Mouse (Mus musculus): ENCODE measurements around the gene Fxyd3. TPM values are rescaled to one million over a fixed set of nuclear protein-coding genes. Genes with fewer than 3 reads are reported as not detected.

Gene Fxyd3
- total RNA-seq (2014; rRNA removed) (3.7 TPM in 1 of 2 replicates, not detected in the other), polyA plus RNA-seq (2015; fragmentation: Nextera tagmentation; extraction: Ambion mirVana) (0.47 TPM in 1 of 2 replicates, not detected in the other)

DNA sequence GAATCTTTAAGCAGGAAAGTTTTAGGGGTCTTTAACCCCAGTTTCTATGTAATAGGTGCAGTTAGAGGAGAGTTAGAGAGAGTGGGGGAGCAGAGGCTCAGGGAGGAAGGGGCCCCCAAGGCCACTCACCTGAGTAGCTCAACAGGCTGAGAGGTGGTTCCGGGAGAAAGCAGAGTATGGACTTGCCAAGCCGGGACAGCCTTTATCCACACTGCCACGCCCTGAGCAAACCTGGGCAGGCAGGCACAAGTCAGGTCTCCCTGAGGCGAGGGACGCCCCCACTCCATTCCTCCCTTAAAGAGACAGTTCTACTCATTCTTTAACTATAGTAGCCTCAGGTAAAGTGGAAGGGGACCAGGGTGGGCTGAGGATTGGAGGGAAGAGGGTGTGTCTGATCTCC lies at the start of gene Fxyd3:
Gene Fxyd3, minus strand, starts transcription at position 213 of the 400 bp plus-strand sequence.
- no peaks in the 10 kb centered on the region for H3K4me1 ChIP-seq (ENCODE audit: insufficient read depth, low read length)
- ATAC-seq (ENCODE audit: low FRiP score) (no peak), DNase-seq (ENCODE audit: low spot score) (no peak)
- H3K4me2 ChIP-seq (ENCODE audit: low read depth, low read length, poor library complexity, severe bottlenecking): no peak within 1 kb of the TSS
- no peak within 1 kb of the TSS for H3K27ac ChIP-seq (ENCODE audit: low read depth, low read length)
- no peaks in the 10 kb centered on the region for H3K36me3 ChIP-seq (ENCODE audit: insufficient read depth, low read length)
- no peaks in the 10 kb centered on the region for H3K27me3 ChIP-seq (ENCODE audit: insufficient read depth, low read length)
- TF ChIP-seq CTCF (IDR thresholded peaks at IDR 0.05): no peak
- no peak within 1 kb of the TSS for H3K9ac ChIP-seq (replicated peaks; ENCODE audit: low read length, poor library complexity, severe bottlenecking)
- WGBS: 62% methylated on average over 5 of the region's 5 CpGs
- no peak within 1 kb of the TSS for H3K4me3 ChIP-seq (ENCODE audit: low read depth, low read length)
- no peaks in the 10 kb centered on the region for H3K9me3 ChIP-seq (ENCODE audit: low read length)

- Histone ChIP-seq H3K4me1 (ENCODE audit: insufficient read depth, low read length) (peaks cover 3% of the 10 kb centered on the region; the same call in 1 of the 2 replicates), H3K4me3 (ENCODE audit: low read depth, low read length) (no peak overlapping the region), H3K9ac (replicated peaks; ENCODE audit: low read length, poor library complexity, severe bottlenecking) (no peak overlapping the region), H3K4me2 (ENCODE audit: low read depth, low read length, poor library complexity, severe bottlenecking) (no peak overlapping the region; the same call in 1 of the 2 replicates), H3K27me3 (ENCODE audit: insufficient read depth, low read length) (peaks cover 15% of the 10 kb centered on the region), H3K27ac (ENCODE audit: low read depth, low read length) (no peak overlapping the region), H3K9me3 (ENCODE audit: low read length) (no peaks in the 10 kb centered on the region), H3K36me3 (ENCODE audit: insufficient read depth, low read length) (peaks cover 18% of the 10 kb centered on the region)
- no peak for DNase-seq (ENCODE audit: low spot score)
- ATAC-seq (ENCODE audit: low FRiP score): no peak
- no peak for TF ChIP-seq CTCF (IDR thresholded peaks at IDR 0.05)
- WGBS: 85% methylated on average over 13 of the region's 13 CpGs
These were observed 48.6 kb upstream of the Fxyd3 start for GRCm38 (mm10) chr7:31125116-31125515.

GRCm38 (mm10) chr7:31124381-31124780 lies 47.9 kb upstream of the Fxyd3 start:
- H3K36me3 ChIP-seq (ENCODE audit: insufficient read depth, low read length): peaks cover 12% of the 10 kb centered on the region
- WGBS: 85% methylated on average over 5 of the region's 5 CpGs
- TF ChIP-seq CTCF (IDR thresholded peaks at IDR 0.05): no peak
- peaks cover 3% of the 10 kb centered on the region; the same call in 1 of the 2 replicates for H3K4me1 ChIP-seq (ENCODE audit: insufficient read depth, low read length)
- H3K27ac ChIP-seq (ENCODE audit: low read depth, low read length): no peak overlapping the region
- ATAC-seq (ENCODE audit: low FRiP score) (no peak), DNase-seq (ENCODE audit: low spot score) (no peak)
- no peak overlapping the region for H3K4me3 ChIP-seq (ENCODE audit: low read depth, low read length)
- H3K9me3 ChIP-seq (ENCODE audit: low read length): no peaks in the 10 kb centered on the region
- H3K4me2 ChIP-seq (ENCODE audit: low read depth, low read length, poor library complexity, severe bottlenecking): no peak overlapping the region
- H3K9ac ChIP-seq (replicated peaks; ENCODE audit: low read length, poor library complexity, severe bottlenecking): no peak overlapping the region
- peaks cover 15% of the 10 kb centered on the region for H3K27me3 ChIP-seq (ENCODE audit: insufficient read depth, low read length)

DNA sequence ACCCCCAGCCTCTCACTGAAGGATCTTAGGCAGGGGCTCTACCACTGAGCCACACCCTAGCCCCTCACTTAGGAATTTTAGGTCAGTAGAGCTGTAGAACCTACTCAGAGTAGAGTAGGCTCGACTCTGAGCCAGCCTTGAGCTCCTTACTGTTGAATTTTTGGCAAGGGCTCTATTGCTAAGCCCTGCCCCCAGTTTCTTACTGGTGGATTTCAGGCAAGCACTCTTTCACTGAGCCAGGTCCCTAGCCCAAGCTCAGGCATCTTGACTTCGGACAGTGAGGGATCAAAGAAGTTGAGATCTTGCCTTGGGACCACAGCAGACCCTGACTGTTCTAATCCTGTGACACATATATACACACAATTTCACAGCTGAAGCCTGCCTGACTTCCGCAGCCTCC lies 47.2 kb upstream of the Fxyd3 start:
- H3K27ac ChIP-seq (ENCODE audit: low read depth, low read length): no peak overlapping the region
- no peak for DNase-seq (ENCODE audit: low spot score)
- ATAC-seq (ENCODE audit: low FRiP score): no peak
- H3K9me3 ChIP-seq (ENCODE audit: low read length): no peaks in the 10 kb centered on the region
- H3K4me3 ChIP-seq (ENCODE audit: low read depth, low read length): no peak overlapping the region
- no peak overlapping the region for H3K4me2 ChIP-seq (ENCODE audit: low read depth, low read length, poor library complexity, severe bottlenecking)
- H3K27me3 ChIP-seq (ENCODE audit: insufficient read depth, low read length): peaks cover 15% of the 10 kb centered on the region
- TF ChIP-seq CTCF (IDR thresholded peaks at IDR 0.05): no peak
- H3K4me1 ChIP-seq (ENCODE audit: insufficient read depth, low read length): peaks cover 3% of the 10 kb centered on the region; the same call in 1 of the 2 replicates
- WGBS: 79% methylated on average over 3 of the region's 3 CpGs
- peaks cover 7% of the 10 kb centered on the region for H3K36me3 ChIP-seq (ENCODE audit: insufficient read depth, low read length)
- no peak overlapping the region for H3K9ac ChIP-seq (replicated peaks; ENCODE audit: low read length, poor library complexity, severe bottlenecking)

DNA sequence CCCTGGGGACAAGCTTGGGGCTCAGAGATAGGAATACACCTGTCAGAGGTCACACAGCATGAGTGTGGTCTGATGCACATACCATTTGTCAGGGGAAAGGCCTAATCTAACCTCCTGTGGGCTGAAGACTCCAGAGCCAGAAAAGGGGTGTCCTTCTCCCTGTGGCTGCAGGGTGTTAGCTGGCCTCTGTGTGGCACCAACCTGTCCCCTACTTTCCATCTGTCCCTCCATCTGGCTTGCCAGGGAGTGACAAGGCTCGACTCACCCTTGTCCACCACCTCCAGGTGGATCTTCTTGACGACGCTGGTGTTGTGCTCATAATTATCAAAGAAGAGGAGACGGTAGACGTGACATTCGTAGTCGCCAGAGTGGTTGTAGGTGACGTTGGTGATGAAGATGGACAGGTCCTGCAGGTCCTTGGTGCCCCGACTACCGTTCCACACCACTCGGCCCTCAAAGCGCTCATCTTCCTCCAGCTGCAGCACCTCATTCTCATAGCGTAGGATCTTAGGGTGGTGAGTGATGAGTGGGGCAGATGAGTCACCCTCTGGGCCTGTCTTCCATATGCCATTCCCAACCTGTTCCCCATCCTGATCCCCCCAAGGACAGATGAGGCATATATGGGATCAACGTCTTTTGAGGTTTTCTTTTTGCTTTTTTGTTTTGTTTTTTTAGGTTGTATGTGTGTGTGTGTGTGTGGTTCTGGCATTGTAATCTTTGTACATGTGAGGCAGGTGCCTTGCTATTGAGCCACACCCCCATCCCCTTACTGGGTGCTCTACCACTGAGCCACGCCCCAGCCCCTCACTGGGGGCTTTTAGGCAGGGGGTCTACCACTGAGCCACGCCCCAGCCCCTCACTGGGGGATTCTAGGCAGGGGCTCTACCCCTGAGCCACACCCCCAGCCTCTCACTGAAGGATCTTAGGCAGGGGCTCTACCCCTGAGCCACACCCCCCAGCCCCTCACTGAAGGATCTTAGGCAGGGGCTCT lies 46.4 kb upstream of the Fxyd3 start:
- no peak for TF ChIP-seq CTCF (IDR thresholded peaks at IDR 0.05)
- ATAC-seq (ENCODE audit: low FRiP score): no peak
- H3K4me1 ChIP-seq (ENCODE audit: insufficient read depth, low read length): peaks cover 3% of the 10 kb centered on the region; the same call in 1 of the 2 replicates
- no peaks in the 10 kb centered on the region for H3K36me3 ChIP-seq (ENCODE audit: insufficient read depth, low read length)
- no peak overlapping the region for H3K4me3 ChIP-seq (ENCODE audit: low read depth, low read length)
- H3K27ac ChIP-seq (ENCODE audit: low read depth, low read length): no peak overlapping the region
- 88% methylated on average over 16 of the region's 16 CpGs for WGBS
- no peak overlapping the region for H3K4me2 ChIP-seq (ENCODE audit: low read depth, low read length, poor library complexity, severe bottlenecking)
- peaks cover 15% of the 10 kb centered on the region for H3K27me3 ChIP-seq (ENCODE audit: insufficient read depth, low read length)
- H3K9me3 ChIP-seq (ENCODE audit: low read length): no peaks in the 10 kb centered on the region
- H3K9ac ChIP-seq (replicated peaks; ENCODE audit: low read length, poor library complexity, severe bottlenecking): no peak overlapping the region
- no peak for DNase-seq (ENCODE audit: low spot score)

DNA sequence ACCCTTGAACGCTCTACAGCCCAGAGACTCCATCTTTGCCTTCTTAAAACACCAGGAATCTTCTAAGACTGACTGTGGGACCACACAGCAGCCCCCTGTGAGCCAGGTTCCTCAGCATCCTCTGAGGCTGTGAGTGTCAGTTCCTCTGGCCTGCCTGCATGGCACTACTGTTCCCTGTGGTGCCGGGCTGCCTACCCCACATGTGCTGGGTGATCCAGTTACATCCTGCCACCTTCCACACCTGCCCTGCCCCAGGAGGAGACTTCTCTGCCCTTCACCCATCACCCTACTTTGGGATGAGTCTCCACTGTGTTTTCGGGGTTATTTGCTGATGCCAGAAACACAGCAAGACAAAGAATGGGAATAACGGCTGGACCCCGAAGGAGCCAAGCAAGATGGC lies 43.1 kb upstream of the Fxyd3 start:
- H3K4me1 ChIP-seq (ENCODE audit: insufficient read depth, low read length): no peaks in the 10 kb centered on the region
- no peaks in the 10 kb centered on the region for H3K36me3 ChIP-seq (ENCODE audit: insufficient read depth, low read length)
- H3K27ac ChIP-seq (ENCODE audit: low read depth, low read length): no peak overlapping the region
- no peaks in the 10 kb centered on the region for H3K9me3 ChIP-seq (ENCODE audit: low read length)
- no peak for DNase-seq (ENCODE audit: low spot score)
- 87% methylated on average over 5 of the region's 5 CpGs for WGBS
- no peak overlapping the region for H3K9ac ChIP-seq (replicated peaks; ENCODE audit: low read length, poor library complexity, severe bottlenecking)
- no peaks in the 10 kb centered on the region for H3K27me3 ChIP-seq (ENCODE audit: insufficient read depth, low read length)
- ATAC-seq (ENCODE audit: low FRiP score): no peak
- H3K4me2 ChIP-seq (ENCODE audit: low read depth, low read length, poor library complexity, severe bottlenecking): no peak overlapping the region
- TF ChIP-seq CTCF (IDR thresholded peaks at IDR 0.05): no peak
- H3K4me3 ChIP-seq (ENCODE audit: low read depth, low read length): no peak overlapping the region
